Mouse (Mus musculus) MEL (cell line): Measurements from ENCODE around the gene Ammecr1.

Experiments used
- CHD1 ChIP-seq: IDR thresholded peaks from 2 replicates; pipeline ENCODE4 v1.6.1; 2012; ENCODE audit warnings: low read depth, mild to moderate bottlenecking, inconsistent platforms, low read length, improper control_type of control experiment
- CHD2 ChIP-seq: IDR thresholded peaks from 2 replicates; pipeline ENCODE4 v1.6.1; 2011; ENCODE audit warnings: low read length, improper control_type of control experiment
- CTCF ChIP-seq, 3 experiments: IDR thresholded peaks in 2 of 3; conservative IDR thresholded peaks in 1 of 3; 2 replicates each; pipeline ENCODE4 v1.5.1; 2011 to 2012; ENCODE audit warnings: low read length in 3 of 3, low read depth in 2 of 3, mild to moderate bottlenecking in 2 of 3, improper control_type of control experiment in 1 of 3, inconsistent platforms in 1 of 3, mixed read lengths in 1 of 3, moderate library complexity in 1 of 3; ENCODE audit not compliant: control insufficient read depth in 1 of 3, insufficient read depth in 1 of 3, poor library complexity in 1 of 3, severe bottlenecking in 1 of 3
- ETS1 ChIP-seq: IDR thresholded peaks from 2 replicates; pipeline ENCODE4 v1.6.1; 2012; ENCODE audit warnings: low read depth, mild to moderate bottlenecking, inconsistent platforms, low read length, improper control_type of control experiment, moderate library complexity
- GABPA ChIP-seq: IDR thresholded peaks from 2 replicates; pipeline ENCODE4 v1.6.1; 2012; ENCODE audit warnings: low read depth, mild to moderate bottlenecking, inconsistent platforms, low read length, improper control_type of control experiment, moderate library complexity
- HCFC1 ChIP-seq: IDR thresholded peaks from 2 replicates; pipeline ENCODE4 v1.6.1; 2012; ENCODE audit warnings: low read depth, mild to moderate bottlenecking, inconsistent platforms, low read length, improper control_type of control experiment, moderate library complexity
- KAT2A ChIP-seq: conservative IDR thresholded peaks from 2 replicates; pipeline ENCODE4 v1.6.1; 2012; ENCODE audit warnings: low read depth, low read length, improper control_type of control experiment, inconsistent platforms
- MAFK ChIP-seq: IDR thresholded peaks from 2 replicates; pipeline ENCODE4 v1.6.1; 2011; ENCODE audit warnings: low read depth, mild to moderate bottlenecking, low read length, improper control_type of control experiment, borderline replicate concordance
- MEF2A ChIP-seq: IDR thresholded peaks from 2 replicates; pipeline ENCODE4 v1.6.1; 2014; ENCODE audit warnings: low read depth, mild to moderate bottlenecking, inconsistent platforms, low read length, improper control_type of control experiment; ENCODE audit not compliant: poor library complexity, insufficient replicate concordance, severe bottlenecking; ENCODE audit errors: extremely low read depth
- POLR2A ChIP-seq, 2 experiments: IDR thresholded peaks; 2 replicates each; pipeline ENCODE4 v1.6.1; 2011 to 2012; ENCODE audit warnings: low read length in 2 of 2, mild to moderate bottlenecking in 2 of 2, control low read depth in 1 of 2, improper control_type of control experiment in 1 of 2, low read depth in 1 of 2, moderate library complexity in 1 of 2; ENCODE audit not compliant: control insufficient read depth in 1 of 2, insufficient read depth in 1 of 2, poor library complexity in 1 of 2
- POLR2AphosphoS5 ChIP-seq: IDR thresholded peaks from 2 replicates; pipeline ENCODE4 v1.6.1; 2012; ENCODE audit warnings: low read depth, borderline replicate concordance, mild to moderate bottlenecking, inconsistent platforms, low read length, moderate library complexity, mixed read lengths
- RAD21 ChIP-seq: IDR thresholded peaks from 2 replicates; pipeline ENCODE4 v1.6.1; 2011; ENCODE audit warnings: mild to moderate bottlenecking, low read depth, low read length, improper control_type of control experiment
- ZKSCAN1 ChIP-seq: IDR thresholded peaks from 2 replicates; pipeline ENCODE4 v1.6.1; 2012; ENCODE audit warnings: low read depth, mild to moderate bottlenecking, inconsistent platforms, low read length, improper control_type of control experiment, moderate library complexity
- ZNF384 ChIP-seq: IDR thresholded peaks from 2 replicates; pipeline ENCODE4 v1.6.1; 2012; ENCODE audit warnings: low read depth, mild to moderate bottlenecking, inconsistent platforms, low read length, improper control_type of control experiment

DNA sequence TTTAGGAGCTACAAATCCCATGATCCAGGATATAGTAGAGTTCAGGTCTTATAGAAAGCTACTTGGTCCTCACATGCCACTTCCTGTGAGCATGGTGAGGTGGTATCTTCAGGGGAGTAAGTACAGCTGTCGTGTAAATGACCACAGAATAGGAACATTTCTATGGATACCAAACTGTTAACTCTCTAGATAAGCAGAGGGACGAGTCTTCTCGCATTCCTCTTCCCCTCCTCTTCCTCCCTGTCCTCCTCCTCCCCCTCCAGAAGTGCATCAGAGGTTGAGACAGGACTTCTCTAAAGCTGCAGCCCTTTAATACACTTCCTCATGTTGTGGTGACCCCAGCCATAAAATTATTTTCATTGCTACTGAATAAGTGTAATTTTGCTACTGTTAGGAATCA is 49.1 kb downstream of the Ammecr1 start:
- TF ChIP-seq CTCF (IDR thresholded peaks at IDR 0.05 in 2 of 3, conservative IDR thresholded peaks at IDR 0.05 in 1 of 3; ENCODE audit: control insufficient read depth in 1 of 3, insufficient read depth in 1 of 3, low read depth in 2 of 3, low read length in 3 of 3, poor library complexity in 1 of 3, severe bottlenecking in 1 of 3), result no peak
- TF ChIP-seq CHD1, result no peak
- no peak for TF ChIP-seq HCFC1
- no peak for TF ChIP-seq MEF2A
- TF ChIP-seq POLR2A (IDR thresholded peaks at IDR 0.05; ENCODE audit: control insufficient read depth in 1 of 2, insufficient read depth in 1 of 2, low read depth in 1 of 2, low read length in 2 of 2, poor library complexity in 1 of 2), result no peak
- TF ChIP-seq POLR2AphosphoS5, result no peak
- TF ChIP-seq KAT2A, result no peak
- TF ChIP-seq CHD2, result no peak
- no peak for TF ChIP-seq GABPA
- TF ChIP-seq ZNF384, result no peak
- TF ChIP-seq ETS1, result 0 out of 2 replicates have a peak, but pooled peaks have one; percentile 21
- TF ChIP-seq ZKSCAN1, result no peak
- TF ChIP-seq MAFK, result no peak
- TF ChIP-seq RAD21, result no peak
